Mouse (Mus musculus) gastrocnemius, adult 2 months (tissue): ENCODE results near the gene Ccn2. TPM values are rescaled to one million over a fixed set of nuclear protein-coding genes. Genes with fewer than 3 reads are reported as not detected.

Source experiments
- DNase-seq: peaks from one replicate; pipeline ENCODE4 v3.0.0; 2022
- H3K27ac ChIP-seq: fragments of 200-600 bp; 2 replicates; pipeline ENCODE4 v1.8.1; 2022; ENCODE audit warnings: mild to moderate bottlenecking
- H3K4me3 ChIP-seq: fragments of 200-600 bp; 2 replicates; pipeline ENCODE4 v1.8.1; 2022; ENCODE audit warnings: mild to moderate bottlenecking, moderate library complexity
- CTCF ChIP-seq: fragments of 200-600 bp; IDR thresholded peaks from 2 replicates; pipeline ENCODE4 v1.8.1; 2022; ENCODE audit warnings: antibody characterized with exemption, mild to moderate bottlenecking, moderate library complexity
- intact Hi-C: fragments of 180-260 bp; cut with DNase I; formaldehyde crosslinking; loops from one replicate; pipeline ENCODE4 v1.15.1; 2025
- total RNA-seq, 2 experiments: library from RNA; stranded (reverse); gene quantifications; 2 replicates each; pipeline ENCODE4 v1.2.3; 2021

Ccn2 gene
- total RNA-seq, 2 experiments from 2014 or later = 14.6 to 65.9 TPM

- TF ChIP-seq CTCF = no peak
- Histone ChIP-seq H3K4me3 (no peak overlapping the region), H3K27ac (no peak overlapping the region)
- DNase-seq = no peak
- intact Hi-C loops = loop anchor here (5.0 kb wide), 1 partner anchor 71 kb away; no protein-coding TSS in a partner anchor
These were observed 40.6 kb downstream of the Ccn2 start for GRCm38 (mm10) chr10:24635884-24636283.

GRCm38 (mm10) chr10:24636986-24637385 lies 41.7 kb downstream of the Ccn2 start:
- TF ChIP-seq CTCF = no peak
- intact Hi-C loops = loop anchor here (5.0 kb wide), 1 partner anchor 70 kb away; no protein-coding TSS in a partner anchor
- no peak for DNase-seq
- Histone ChIP-seq H3K4me3 (no peak overlapping the region), H3K27ac (no peak overlapping the region)

- Histone ChIP-seq H3K27ac (no peak overlapping the region), H3K4me3 (no peak overlapping the region)
- intact Hi-C loops = loop anchor here (5.0 kb wide), 1 partner anchor 69 kb away; no protein-coding TSS in a partner anchor
- no peak for TF ChIP-seq CTCF
- DNase-seq = no peak
These were observed 43.2 kb downstream of the Ccn2 start for GRCm38 (mm10) chr10:24638306-24639070.

GRCm38 (mm10) chr10:24639596-24639995 lies 44.4 kb downstream of the Ccn2 start:
- no peak overlapping the region for H3K4me3 ChIP-seq
- intact Hi-C loops = loop anchor here (5.0 kb wide), 1 partner anchor 68 kb away; no protein-coding TSS in a partner anchor
- no peak for TF ChIP-seq CTCF
- DNase-seq = no peak
- H3K27ac ChIP-seq = no peak overlapping the region

GRCm38 (mm10) chr10:24640186-24640875 lies 45.1 kb downstream of the Ccn2 start:
- Histone ChIP-seq H3K4me3 (no peak overlapping the region), H3K27ac (no peak overlapping the region)
- DNase-seq = no peak
- TF ChIP-seq CTCF = no peak
- intact Hi-C loops = no loop called here

GRCm38 (mm10) chr10:24641416-24642140 lies 46.3 kb downstream of the Ccn2 start:
- no peak for DNase-seq
- intact Hi-C loops = no loop called here
- no peak overlapping the region for H3K4me3 ChIP-seq
- H3K27ac ChIP-seq = no peak overlapping the region
- no peak for TF ChIP-seq CTCF

GRCm38 (mm10) chr10:24642796-24643580 lies 47.7 kb downstream of the Ccn2 start:
- no peak for DNase-seq
- TF ChIP-seq CTCF = no peak
- Histone ChIP-seq H3K4me3 (no peak overlapping the region), H3K27ac (no peak overlapping the region)
- intact Hi-C loops = no loop called here

GRCm38 (mm10) chr10:24645169-24645568 lies 49.9 kb downstream of the Ccn2 start:
- TF ChIP-seq CTCF = no peak
- no peak overlapping the region for H3K27ac ChIP-seq
- no peak for DNase-seq
- intact Hi-C loops = no loop called here
- H3K4me3 ChIP-seq = no peak overlapping the region

Other genes with a start within 250 kb of the Ccn2 start
- 1 to 10 TPM; 2.6 to 6.1 TPM for gene Enpp1, start 116.7 kb downstream of the Ccn2 start, total RNA-seq
- 1 to 10 TPM; 1.6 to 2.0 TPM for gene Enpp3, start 247.4 kb downstream of the Ccn2 start, total RNA-seq